Comparison of ENCODE assay signal across 13 mouse cellular contexts in the genomic region with DNA sequence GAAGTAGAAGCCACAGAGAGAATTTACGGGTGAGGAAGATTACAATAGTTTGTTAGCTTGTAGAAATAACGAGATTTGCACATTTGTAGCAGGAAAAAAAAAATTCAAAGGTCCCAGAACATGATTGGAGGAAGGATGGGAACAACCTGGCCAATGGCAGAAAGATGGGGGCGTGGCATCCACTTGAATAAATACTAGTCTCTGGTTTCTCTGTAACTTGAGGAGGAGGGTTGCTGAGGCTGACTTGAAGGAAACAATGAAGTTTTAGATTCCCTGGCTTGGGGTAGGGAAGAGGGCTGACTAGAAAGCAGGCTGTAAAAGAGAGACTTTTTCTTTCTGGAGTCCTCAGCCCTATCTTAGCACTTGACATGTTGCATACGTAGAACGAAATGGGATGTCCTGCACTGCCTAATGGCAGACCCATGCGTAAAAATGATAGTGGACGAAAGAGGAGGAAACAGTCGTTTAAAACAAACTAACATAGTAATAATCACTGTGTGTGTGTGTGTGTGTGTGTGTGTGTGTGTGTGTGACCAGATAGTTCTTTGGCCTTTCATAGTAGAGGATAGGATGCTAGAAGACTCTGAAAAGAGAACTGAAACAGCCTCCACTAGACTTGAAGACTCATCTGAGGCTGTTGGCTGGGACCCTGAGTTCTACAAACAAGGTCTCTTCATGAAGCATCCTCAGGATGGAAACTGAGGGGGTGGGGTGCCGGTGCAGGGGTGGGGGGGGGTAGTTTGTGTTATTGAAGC.
DNase-seq lines count a peak whose midpoint lies in the region; ATAC-seq lines count a peak whose summit lies in the region.
"Had no signal": no experiment of that assay in that cellular context is flagged by ENCODE, and none has a peak within 500 bp of the region (broad histone marks: within the 10 kb centered on the region; RNA-seq: fewer than 3 reads in every experiment).

No protein-coding gene starts in this region.

- no peak overlapping the region for H3K9ac ChIP-seq in forebrain, embryonic 14.5 days (ENCODE audit: low read length)
- H3K9ac ChIP-seq in forebrain, embryonic 15.5 days (replicated peaks) = no peak overlapping the region
- no peak overlapping the region for H3K9ac ChIP-seq in lung, embryonic 15.5 days
- no peak overlapping the region for H3K9ac ChIP-seq in limb, embryonic 13.5 days
- H3K9ac ChIP-seq: heart, embryonic 15.5 days; liver, postnatal 0 days had no signal

- 64% methylated on average over 9 of the region's 9 CpGs for WGBS in forebrain, embryonic 14.5 days
- 65% methylated on average over 9 of the region's 9 CpGs for WGBS in forebrain, embryonic 15.5 days
- 53% methylated on average over 9 of the region's 9 CpGs for WGBS in lung, embryonic 15.5 days
- 62% methylated on average over 9 of the region's 9 CpGs for WGBS in limb, embryonic 13.5 days

- ATAC-seq in forebrain, embryonic 14.5 days = no peak
- ATAC-seq in forebrain, embryonic 15.5 days (replicated peaks) = no peak
- peak; percentile 15; the same call in 1 of the 2 replicates for ATAC-seq in lung, embryonic 15.5 days (ENCODE audit: borderline replicate concordance, extremely low read depth, low FRiP score, low TSS enrichment)
- peak; percentile 57; the same call in 1 of the 2 replicates for ATAC-seq in limb, embryonic 13.5 days (ENCODE audit: low FRiP score, low read depth)
- ATAC-seq: intestine, postnatal 0 days; liver, postnatal 0 days had no signal

- H3K27me3 ChIP-seq in forebrain, embryonic 14.5 days (replicated peaks; ENCODE audit: control insufficient read depth, insufficient read depth, low read length) = no peaks in the 10 kb centered on the region
- H3K27me3 ChIP-seq in forebrain, embryonic 15.5 days = no peaks in the 10 kb centered on the region
- H3K27me3 ChIP-seq in lung, embryonic 15.5 days = no peaks in the 10 kb centered on the region
- 0 out of 2 replicates have a peak, but pooled peaks cover 5% of the 10 kb centered on the region for H3K27me3 ChIP-seq in limb, embryonic 13.5 days
- H3K27me3 ChIP-seq: heart, embryonic 15.5 days had no signal

- no peaks in the 10 kb centered on the region for H3K9me3 ChIP-seq in forebrain, embryonic 14.5 days (replicated peaks; ENCODE audit: control insufficient read depth, low read length)
- no peaks in the 10 kb centered on the region for H3K9me3 ChIP-seq in forebrain, embryonic 15.5 days
- no peaks in the 10 kb centered on the region for H3K9me3 ChIP-seq in lung, embryonic 15.5 days
- no peaks in the 10 kb centered on the region for H3K9me3 ChIP-seq in limb, embryonic 13.5 days
- H3K9me3 ChIP-seq: heart, embryonic 15.5 days had no signal

- no peak overlapping the region for H3K4me2 ChIP-seq in forebrain, embryonic 14.5 days (ENCODE audit: low read length)
- no peak overlapping the region for H3K4me2 ChIP-seq in forebrain, embryonic 15.5 days (replicated peaks)
- no peak overlapping the region for H3K4me2 ChIP-seq in lung, embryonic 15.5 days
- H3K4me2 ChIP-seq in limb, embryonic 13.5 days (replicated peaks) = 0 out of 2 replicates have a peak overlapping the region, but pooled peaks have one; percentile 21
- H3K4me2 ChIP-seq: heart, embryonic 15.5 days had no signal

- peak; percentile 22 for DNase-seq in forebrain, embryonic 14.5 days (ENCODE audit: low spot score)
- DNase-seq in lung, postnatal 25 days (ENCODE audit: low spot score) = no peak
- DNase-seq in embryo, embryonic 10.5 days (ENCODE audit: low spot score) = peak; percentile 84
- DNase-seq in left cerebral cortex, adult 11 months (ENCODE audit: low spot score) = no peak
- DNase-seq in layer of hippocampus, adult 8-10 months (ENCODE audit: low spot score in 2 of 2) = no peak
- DNase-seq: gastrocnemius, adult 2 months; liver, postnatal 0 days; retina, postnatal 1 day had no signal

- no peak overlapping the region for H3K4me3 ChIP-seq in forebrain, embryonic 14.5 days (ENCODE audit: low read depth, low read length)
- no peak overlapping the region for H3K4me3 ChIP-seq in forebrain, embryonic 15.5 days
- no peak overlapping the region for H3K4me3 ChIP-seq in lung, embryonic 15.5 days
- H3K4me3 ChIP-seq in limb, embryonic 13.5 days = no peak overlapping the region
- H3K4me3 ChIP-seq: gastrocnemius, adult 2 months; heart, embryonic 15.5 days had no signal

- H3K36me3 ChIP-seq in forebrain, embryonic 14.5 days (ENCODE audit: control insufficient read depth, insufficient read depth, low read length) = no peaks in the 10 kb centered on the region
- H3K36me3 ChIP-seq in forebrain, embryonic 15.5 days = no peaks in the 10 kb centered on the region
- no peaks in the 10 kb centered on the region for H3K36me3 ChIP-seq in lung, embryonic 15.5 days
- H3K36me3 ChIP-seq in limb, embryonic 13.5 days = no peaks in the 10 kb centered on the region
- H3K36me3 ChIP-seq: heart, embryonic 15.5 days had no signal

- no peaks in the 10 kb centered on the region; the same call in 1 of the 2 replicates for H3K4me1 ChIP-seq in forebrain, embryonic 14.5 days (ENCODE audit: control insufficient read depth, insufficient read depth, low read length)
- peaks cover 7% of the 10 kb centered on the region for H3K4me1 ChIP-seq in forebrain, embryonic 15.5 days
- peaks cover 45% of the 10 kb centered on the region for H3K4me1 ChIP-seq in lung, embryonic 15.5 days
- H3K4me1 ChIP-seq in limb, embryonic 13.5 days = peaks cover 41% of the 10 kb centered on the region

- H3K27ac ChIP-seq in forebrain, embryonic 14.5 days (ENCODE audit: low read depth, low read length) = no peak overlapping the region
- H3K27ac ChIP-seq in forebrain, embryonic 15.5 days (replicated peaks) = no peak overlapping the region
- H3K27ac ChIP-seq in lung, embryonic 15.5 days = no peak overlapping the region
- no peak overlapping the region for H3K27ac ChIP-seq in limb, embryonic 13.5 days
- H3K27ac ChIP-seq: gastrocnemius, adult 2 months; heart, embryonic 15.5 days had no signal

Comparison
In these comparisons a context has a peak if more than half of its experiments do, and no peak if none do; other contexts are left out.
1. ATAC-seq: peak in lung, embryonic 15.5 days (single experiment) and limb, embryonic 13.5 days (single experiment); none in forebrain, embryonic 14.5 days (single experiment) and forebrain, embryonic 15.5 days (single experiment).
2. DNase-seq: peak in forebrain, embryonic 14.5 days (single experiment) and embryo, embryonic 10.5 days (single experiment); none in lung, postnatal 25 days (single experiment), left cerebral cortex, adult 11 months (single experiment) and layer of hippocampus, adult 8-10 months (0 of 2).